Mouse (Mus musculus) E14TG2a.4 (cell line): ENCODE data around the gene Gm20388.
A peak's percentile ranks its signal among the peaks of the same experiment; 100 is the strongest.

Source experiments
- H3K27me3 ChIP-seq: 2 replicates; pipeline ENCODE4 v1.6.1; 2014; ENCODE audit warnings: low read length, control low read depth; ENCODE audit not compliant: insufficient read depth
- H3K36me3 ChIP-seq: 2 replicates; pipeline ENCODE4 v1.6.1; 2014; ENCODE audit warnings: low read length, control low read depth; ENCODE audit not compliant: insufficient read depth
- H3K4me1 ChIP-seq: replicated peaks from 2 replicates; pipeline ENCODE4 v1.6.1; 2014; ENCODE audit warnings: low read depth, low read length, control low read depth
- H3K4me3 ChIP-seq: replicated peaks from 2 replicates; pipeline ENCODE4 v1.5.1; 2014; ENCODE audit warnings: mild to moderate bottlenecking, low read length
- H3K9me3 ChIP-seq: 2 replicates; pipeline ENCODE4 v1.6.1; 2014; ENCODE audit warnings: low read length, control low read depth
- CTCF ChIP-seq: conservative IDR thresholded peaks from 2 replicates; pipeline ENCODE4 v1.5.1; 2014; ENCODE audit warnings: low read length
- NANOG ChIP-seq: IDR thresholded peaks from 2 replicates; pipeline ENCODE4 v1.6.1; 2014; ENCODE audit warnings: borderline replicate concordance, low read length, mixed read lengths
- POU5F1 ChIP-seq: IDR thresholded peaks from 2 replicates; pipeline ENCODE4 v1.6.1; 2014; ENCODE audit warnings: low read length, borderline replicate concordance

Gene Gm20388

GRCm38 (mm10) chr8:120146051-120146450 lies 235.4 kb downstream of the Gm20388 start:
- Histone ChIP-seq H3K9me3 (no peaks in the 10 kb centered on the region), H3K36me3 (no peaks in the 10 kb centered on the region), H3K4me3 (no peak overlapping the region), H3K27me3 (peaks cover 13% of the 10 kb centered on the region), H3K4me1 (peaks cover 23% of the 10 kb centered on the region)
- TF ChIP-seq CTCF (no peak), NANOG (no peak), POU5F1 (no peak)

GRCm38 (mm10) chr8:120150028-120150427 lies 239.4 kb downstream of the Gm20388 start:
- H3K27me3 ChIP-seq, result peaks cover 4% of the 10 kb centered on the region; the same call in 1 of the 2 replicates

GRCm38 (mm10) chr8:120151151-120151550 lies 240.5 kb downstream of the Gm20388 start:
- TF ChIP-seq NANOG (no peak), POU5F1 (no peak)
- Histone ChIP-seq H3K4me3 (no peak overlapping the region), H3K4me1 (peaks cover 30% of the 10 kb centered on the region), H3K9me3 (no peaks in the 10 kb centered on the region), H3K27me3 (peaks cover 6% of the 10 kb centered on the region; the same call in 1 of the 2 replicates), H3K36me3 (no peaks in the 10 kb centered on the region)

More at GRCm38 (mm10) chr8:120150028-120150427, 239.4 kb downstream of the Gm20388 start:
- peaks cover 39% of the 10 kb centered on the region for H3K4me1 ChIP-seq
- H3K9me3 ChIP-seq, result no peaks in the 10 kb centered on the region
- no peaks in the 10 kb centered on the region for H3K36me3 ChIP-seq
- no peak overlapping the region for H3K4me3 ChIP-seq
- TF ChIP-seq NANOG, result no peak
- no peak for TF ChIP-seq POU5F1
- TF ChIP-seq CTCF, result no peak

- Histone ChIP-seq H3K9me3 (peaks cover 5% of the 10 kb centered on the region), H3K4me1 (peaks cover 29% of the 10 kb centered on the region), H3K36me3 (no peaks in the 10 kb centered on the region), H3K27me3 (peaks cover 6% of the 10 kb centered on the region; the same call in 1 of the 2 replicates), H3K4me3 (peak overlapping the region; percentile 63)
- no peak for TF ChIP-seq POU5F1
- TF ChIP-seq CTCF, result no peak
- TF ChIP-seq NANOG, result no peak
Measured at GRCm38 (mm10) chr8:120152636-120153035, 242.0 kb downstream of the Gm20388 start.

- Histone ChIP-seq H3K36me3 (no peaks in the 10 kb centered on the region), H3K4me3 (peak overlapping the region; percentile 24; the same call in 1 of the 2 replicates), H3K27me3 (peaks cover 26% of the 10 kb centered on the region), H3K4me1 (peaks cover 27% of the 10 kb centered on the region), H3K9me3 (peaks cover 6% of the 10 kb centered on the region)
- no peak for TF ChIP-seq CTCF
- no peak for TF ChIP-seq POU5F1
Measured at GRCm38 (mm10) chr8:120160366-120160765, 249.7 kb downstream of the Gm20388 start.

- Histone ChIP-seq H3K9me3 (peaks cover 6% of the 10 kb centered on the region), H3K36me3 (no peaks in the 10 kb centered on the region), H3K4me1 (peaks cover 19% of the 10 kb centered on the region), H3K27me3 (peaks cover 33% of the 10 kb centered on the region), H3K4me3 (no peak overlapping the region)
- TF ChIP-seq NANOG (no peak), POU5F1 (no peak), CTCF (no peak)
Measured at GRCm38 (mm10) chr8:120161658-120162403, 251.2 kb downstream of the Gm20388 start.

- H3K4me1 ChIP-seq, result peaks cover 19% of the 10 kb centered on the region
- H3K36me3 ChIP-seq, result no peaks in the 10 kb centered on the region
- no peak overlapping the region for H3K4me3 ChIP-seq
- H3K9me3 ChIP-seq, result peaks cover 4% of the 10 kb centered on the region
- H3K27me3 ChIP-seq, result peaks cover 37% of the 10 kb centered on the region
- TF ChIP-seq NANOG, result no peak
- TF ChIP-seq POU5F1, result no peak
- TF ChIP-seq CTCF, result no peak
Measured at GRCm38 (mm10) chr8:120162404-120162752, 251.7 kb downstream of the Gm20388 start.

- no peak for TF ChIP-seq NANOG
- no peak for TF ChIP-seq POU5F1
- TF ChIP-seq CTCF, result no peak
- Histone ChIP-seq H3K4me3 (no peak overlapping the region), H3K27me3 (peaks cover 41% of the 10 kb centered on the region), H3K9me3 (no peaks in the 10 kb centered on the region), H3K4me1 (peaks cover 25% of the 10 kb centered on the region), H3K36me3 (no peaks in the 10 kb centered on the region)
Measured at GRCm38 (mm10) chr8:120163376-120163775, 252.7 kb downstream of the Gm20388 start.
